Mouse (Mus musculus): ENCODE data around the gene Xaf1.

The Xaf1 gene

DNA sequence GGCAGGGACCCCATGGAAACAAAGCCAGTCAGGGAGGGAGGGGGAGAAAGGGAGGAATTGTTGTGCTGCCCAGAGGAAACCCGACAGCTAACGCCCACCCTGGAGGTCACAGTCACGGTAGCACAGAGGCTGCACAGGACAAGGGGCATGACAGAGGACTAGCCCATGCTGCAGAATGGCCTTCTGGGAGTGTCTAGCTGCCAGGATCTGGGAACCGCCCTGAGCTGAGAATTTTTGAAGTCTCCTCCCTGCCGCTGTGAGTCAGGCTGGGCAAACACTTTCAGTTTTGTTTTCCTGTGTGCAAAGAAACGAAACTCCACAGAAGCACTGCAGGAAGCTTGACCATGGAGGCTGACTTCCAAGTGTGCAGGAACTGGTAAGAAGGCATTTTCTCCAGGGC is at the start of gene Xaf1:
TSS of gene Xaf1 (plus strand) at position 296 of the 400 bp plus-strand sequence.
- no peak for DNase-seq

DNA sequence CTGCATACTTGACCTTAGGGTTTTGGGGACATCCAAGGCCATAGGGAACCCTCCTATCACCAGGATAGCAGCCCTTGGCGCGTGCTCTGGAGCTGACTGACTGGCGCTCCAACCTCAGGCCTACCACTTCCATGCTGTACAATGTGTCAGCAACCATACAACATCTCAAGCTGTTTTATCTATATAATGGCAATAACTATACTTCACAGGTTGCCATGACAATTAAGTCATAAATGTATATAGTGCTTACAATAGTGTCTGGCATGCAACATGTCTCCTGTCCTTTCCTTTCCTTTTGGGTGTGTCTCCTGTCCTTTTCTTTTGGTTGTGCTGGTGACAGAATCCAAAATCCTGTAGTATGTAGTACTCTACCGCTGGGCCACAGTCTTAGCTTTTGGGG is 45.8 kb upstream of the Xaf1 start:
- no peak for DNase-seq

DNA sequence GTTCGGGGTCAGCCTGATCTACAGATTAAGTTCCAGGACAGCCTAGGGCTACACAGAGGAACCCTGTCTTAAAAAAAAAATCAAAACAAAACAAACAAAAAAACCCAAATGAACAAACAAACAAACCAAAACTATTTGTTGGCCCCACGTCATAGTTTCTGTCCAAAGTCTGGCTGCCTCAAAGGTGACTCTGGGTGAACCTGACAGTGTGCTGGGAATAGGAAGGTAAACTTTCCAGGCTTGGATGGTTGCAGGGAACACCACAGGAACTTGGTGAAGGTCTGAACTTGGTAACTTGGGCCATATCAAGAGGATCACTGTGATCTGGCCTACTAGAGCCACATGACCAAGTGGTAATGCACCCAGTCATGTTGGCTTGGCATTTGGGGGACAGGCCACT is 45.0 kb upstream of the Xaf1 start:
- DNase-seq: no peak

DNA sequence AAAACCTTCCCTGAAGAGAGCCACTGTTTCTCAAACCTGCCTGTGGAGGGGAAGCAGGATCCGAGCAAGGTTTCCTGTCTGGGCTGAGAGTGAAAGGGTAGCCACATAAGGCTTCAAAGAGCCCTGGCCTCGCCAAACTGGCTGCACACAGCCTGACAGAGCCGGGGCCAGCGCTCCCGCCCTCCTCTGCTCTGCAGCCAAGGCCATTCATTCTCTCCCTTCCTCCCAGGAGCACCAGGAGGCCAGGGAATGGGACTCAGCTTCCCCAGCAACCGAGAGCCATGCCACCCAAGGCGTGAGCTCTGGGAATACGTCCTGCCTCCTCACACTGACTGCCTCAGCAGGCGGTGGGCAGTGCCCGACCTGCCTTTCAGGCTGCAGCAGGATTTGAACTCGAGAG is 35.9 kb upstream of the Xaf1 start:
- DNase-seq: peak; percentile 10

DNA sequence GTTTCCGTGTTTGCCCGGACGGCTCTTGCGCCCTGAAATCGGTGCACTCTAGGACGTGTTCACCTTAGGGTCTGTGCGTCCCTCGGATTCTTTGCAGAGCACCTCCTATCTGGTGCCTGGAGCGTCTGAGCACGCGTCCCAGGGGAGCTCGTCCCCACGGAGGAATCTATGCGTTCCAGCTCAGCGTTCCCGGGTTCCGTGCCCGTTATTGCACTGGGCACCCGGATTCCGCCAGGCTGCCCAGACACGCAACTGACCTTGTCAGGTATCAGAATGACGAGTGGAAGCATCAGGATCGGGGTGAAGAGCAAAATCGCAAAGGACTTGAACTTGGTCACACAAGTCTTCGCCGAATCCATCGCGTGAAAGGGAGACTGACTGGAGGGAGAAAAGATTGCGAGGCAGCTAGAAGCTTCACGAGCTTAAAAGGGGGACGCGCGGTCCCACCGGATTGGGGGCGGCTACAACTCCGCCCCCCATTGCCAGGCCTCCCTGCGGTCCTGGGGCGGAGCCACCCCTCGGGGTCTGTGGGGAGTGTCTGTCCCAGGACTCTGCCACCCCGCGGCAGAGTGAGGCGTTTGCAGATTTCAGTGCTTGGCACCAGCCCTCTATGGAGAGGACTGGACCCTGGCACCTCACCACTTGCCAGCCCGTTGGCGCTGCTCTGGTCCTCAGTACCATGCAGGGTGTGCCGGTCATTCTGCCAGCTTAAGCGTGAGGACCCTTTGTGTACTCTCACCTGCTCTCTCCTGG is 35.0 kb upstream of the Xaf1 start:
- peak; percentile 15 for DNase-seq

DNA sequence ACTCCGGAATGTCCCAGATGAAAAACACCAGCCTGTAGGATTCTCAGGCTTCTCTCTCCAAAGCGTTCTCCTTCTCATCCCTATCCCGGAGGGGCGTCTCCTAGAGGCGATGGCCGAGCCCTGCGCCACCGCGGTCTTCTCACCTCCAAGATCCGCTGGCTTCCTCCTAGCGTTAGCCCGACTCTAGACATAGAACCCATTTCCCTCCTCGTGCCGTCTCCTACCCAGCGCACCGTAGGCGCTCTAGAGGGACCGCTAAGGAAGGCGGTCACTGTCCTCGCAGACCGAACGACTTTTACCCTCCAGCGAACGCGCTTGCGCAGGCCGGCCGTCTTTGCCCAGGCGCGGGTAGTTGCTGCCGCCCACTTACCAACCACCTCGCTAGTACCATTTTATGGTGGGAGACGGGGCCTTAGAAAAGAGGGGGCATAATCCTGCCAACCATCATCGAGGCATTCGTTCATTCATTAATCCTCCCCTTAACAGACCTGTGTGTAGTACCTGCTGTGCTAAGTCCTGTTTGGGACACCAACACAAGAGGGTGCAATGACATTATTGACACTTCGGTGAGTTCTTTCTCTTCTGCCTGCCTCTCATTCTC is 34.4 kb upstream of the Xaf1 start, which contains the start of gene Slc13a5:
TSS of gene Slc13a5 (minus strand) at position 263 of the 601 bp plus-strand sequence.
- no peak for DNase-seq

DNA sequence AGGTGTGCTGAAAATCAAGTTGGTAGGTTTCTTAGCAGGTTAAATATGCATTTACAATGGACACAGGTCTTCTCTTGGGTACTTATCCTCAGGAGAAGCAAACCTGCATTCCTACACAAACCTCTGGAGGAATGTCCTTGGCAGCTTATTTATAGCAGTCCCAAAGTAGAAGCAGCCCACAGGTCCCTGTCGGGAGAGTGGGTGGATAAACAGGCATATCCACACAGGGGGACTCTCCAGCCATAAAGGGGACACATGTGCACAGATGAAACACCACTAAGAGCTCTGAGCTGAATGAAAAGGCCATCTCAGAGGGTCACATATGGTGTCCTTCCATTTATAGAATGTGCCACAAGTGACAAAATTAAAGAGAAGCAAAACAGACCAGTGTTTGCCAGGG is 29.7 kb upstream of the Xaf1 start:
- DNase-seq: no peak

DNA sequence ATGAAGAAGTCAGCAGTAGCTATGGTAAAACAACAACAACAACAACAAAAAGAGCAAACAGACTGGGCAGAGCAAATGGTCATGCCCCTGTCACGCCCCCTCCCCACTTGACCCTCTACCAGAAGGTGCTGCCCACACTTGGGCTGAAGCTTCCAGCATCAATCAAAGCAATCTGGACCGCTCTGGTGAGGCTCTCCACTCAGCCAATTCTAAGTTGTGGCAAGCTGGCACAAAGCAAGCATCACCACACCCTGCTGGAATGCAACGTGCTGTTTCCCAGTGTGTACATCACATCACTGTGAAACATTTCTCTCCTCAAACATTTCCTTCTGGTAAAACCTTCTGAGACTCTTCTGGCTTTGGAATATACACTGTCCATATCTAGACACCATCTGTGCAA is 28.1 kb upstream of the Xaf1 start:
- DNase-seq: no peak

DNA sequence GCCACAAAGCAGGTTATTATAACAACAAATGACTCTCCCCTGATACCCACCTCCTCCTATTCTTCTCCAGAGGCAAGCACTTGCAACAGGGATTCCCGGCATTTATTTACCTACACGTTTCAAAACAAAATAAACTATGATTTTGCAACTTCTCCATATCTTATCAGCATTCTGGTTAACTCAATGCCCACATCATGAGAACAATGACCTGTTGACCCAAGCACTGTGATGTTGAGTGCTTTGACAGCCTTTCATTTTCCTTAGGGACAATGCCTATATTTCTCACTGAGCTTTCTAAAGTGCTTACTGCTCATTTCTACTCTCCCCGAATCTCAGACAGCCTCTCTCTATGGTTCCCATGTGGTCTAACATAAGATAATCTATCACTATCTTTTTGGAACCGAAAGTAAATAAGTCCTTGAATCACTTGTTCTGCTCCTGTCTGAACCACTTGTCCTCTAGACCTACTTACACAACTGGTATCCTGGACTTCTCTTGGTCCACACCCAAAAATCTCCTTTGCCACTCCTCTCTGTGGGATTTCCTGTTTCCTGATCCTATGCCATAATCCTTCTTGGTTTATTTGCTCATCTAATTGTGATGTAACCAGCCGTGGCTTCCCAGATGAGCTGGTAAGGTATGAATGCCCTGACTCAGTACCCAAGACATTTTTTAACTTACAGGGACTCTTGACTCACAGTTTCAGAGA is 20.1 kb upstream of the Xaf1 start:
- no peak for DNase-seq

DNA sequence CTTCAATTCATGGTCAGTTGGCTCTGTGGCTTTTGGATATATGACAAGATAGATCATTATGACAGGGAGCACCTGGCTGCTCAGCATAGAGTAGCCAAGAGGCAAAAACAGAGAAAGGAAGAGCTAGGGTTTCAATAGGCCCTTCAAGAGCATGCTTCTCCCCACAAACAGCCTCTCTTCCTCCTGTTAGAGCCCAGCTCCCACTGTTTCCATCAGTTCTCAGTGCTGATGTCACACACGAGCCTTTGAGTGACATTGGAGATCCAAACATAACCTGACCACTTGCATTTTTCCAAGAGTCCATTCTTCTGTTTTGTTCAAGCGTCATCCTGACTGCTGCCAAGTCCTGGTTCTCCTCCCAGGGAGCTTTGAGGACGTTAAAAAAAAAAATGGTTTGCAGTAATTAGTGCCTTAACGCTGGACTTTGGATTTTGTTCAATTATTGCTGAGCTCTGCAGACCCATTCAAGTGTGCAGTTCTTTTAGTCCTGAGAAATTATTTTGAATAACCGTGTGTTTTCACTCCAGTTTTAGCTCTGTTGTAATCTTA is 19.5 kb upstream of the Xaf1 start:
- DNase-seq: no peak

DNA sequence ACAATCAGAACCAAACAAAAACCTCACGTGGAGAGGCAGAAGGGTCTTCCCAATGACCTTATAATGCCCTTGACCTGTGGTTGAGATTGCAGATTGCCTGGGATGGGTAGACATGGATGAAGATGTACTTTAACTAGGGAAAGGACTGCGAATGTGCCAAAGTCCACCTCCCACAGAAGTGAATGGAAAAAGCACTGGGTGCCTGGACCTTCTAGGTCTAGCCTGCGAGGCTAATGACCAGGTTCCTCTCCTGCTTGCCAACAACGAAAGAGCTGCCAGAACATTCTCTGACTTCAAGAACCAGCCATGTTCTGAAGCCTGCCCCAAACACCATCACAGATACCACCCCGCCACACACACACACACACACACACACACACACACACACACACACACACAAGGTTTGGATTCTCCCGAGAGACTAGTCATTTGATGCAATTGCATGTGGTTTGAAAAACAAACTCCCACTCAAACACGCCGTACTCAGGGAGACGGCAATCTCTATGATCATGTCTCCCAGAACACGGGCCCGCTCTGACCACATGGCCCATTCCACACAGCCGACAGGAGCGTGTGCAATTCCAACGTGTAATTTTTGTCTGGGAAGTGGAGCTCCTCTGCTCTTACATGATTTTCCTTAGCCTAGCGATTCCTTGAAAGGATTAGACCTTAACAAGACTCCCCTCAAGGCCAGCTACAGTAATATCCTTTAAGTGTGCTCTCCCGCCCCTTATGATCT is 17.8 kb upstream of the Xaf1 start:
- DNase-seq: no peak

DNA sequence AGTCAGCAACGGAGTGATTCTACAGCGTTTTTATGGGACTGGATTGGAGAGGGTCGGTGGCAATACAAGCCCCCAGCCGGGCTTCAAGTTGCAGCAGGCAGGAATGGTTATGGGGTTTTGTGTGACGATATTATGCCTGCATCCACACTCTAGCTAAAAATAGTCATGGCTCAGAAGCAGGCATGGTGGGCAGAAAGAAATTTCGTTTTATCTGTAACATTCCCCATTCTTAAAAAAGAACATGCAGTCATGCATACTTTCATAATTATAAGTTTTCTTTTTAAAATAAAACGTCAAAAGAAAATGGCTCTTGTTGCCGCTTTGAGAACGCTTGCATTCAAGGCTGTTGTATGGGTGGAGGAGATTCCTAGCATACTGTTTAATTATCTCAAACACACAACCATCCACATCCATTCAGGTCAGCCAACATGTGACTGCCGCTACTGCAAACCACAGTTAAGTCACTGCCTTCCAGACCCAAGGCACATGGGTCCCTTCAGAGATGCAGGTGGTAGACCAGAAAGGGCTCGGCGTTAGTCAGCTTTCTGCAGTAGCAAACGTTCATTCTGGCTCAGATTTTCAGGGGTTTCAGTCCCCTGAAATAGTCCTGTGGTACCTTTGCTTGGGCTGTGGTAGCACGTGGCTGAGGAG is 16.8 kb upstream of the Xaf1 start:
- DNase-seq: no peak

DNA sequence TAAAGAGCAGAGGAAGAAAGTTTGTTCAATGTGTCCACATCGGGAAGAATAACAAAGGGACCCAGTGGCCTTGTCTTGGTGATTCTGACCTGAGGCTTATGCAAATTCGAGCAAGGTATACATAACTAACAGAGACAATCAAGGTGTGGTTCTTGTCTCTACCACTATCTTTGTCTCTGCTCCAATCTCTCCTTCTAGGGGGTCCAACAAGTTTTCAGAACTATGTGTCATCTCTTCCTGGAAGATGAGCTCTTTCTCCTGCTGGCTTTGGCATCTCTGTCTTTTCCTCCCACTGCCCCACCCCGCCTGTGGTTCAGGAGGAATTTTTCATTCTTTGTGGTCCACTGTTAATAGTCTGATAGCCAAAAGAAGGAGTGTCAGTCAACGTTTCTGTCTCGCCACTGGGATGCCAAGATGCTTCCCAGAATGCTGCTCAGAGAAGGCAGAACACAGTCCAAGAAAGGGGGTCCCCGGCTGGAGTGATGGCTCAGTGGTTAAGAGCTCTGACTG is 15.4 kb upstream of the Xaf1 start:
- no peak for DNase-seq

DNA sequence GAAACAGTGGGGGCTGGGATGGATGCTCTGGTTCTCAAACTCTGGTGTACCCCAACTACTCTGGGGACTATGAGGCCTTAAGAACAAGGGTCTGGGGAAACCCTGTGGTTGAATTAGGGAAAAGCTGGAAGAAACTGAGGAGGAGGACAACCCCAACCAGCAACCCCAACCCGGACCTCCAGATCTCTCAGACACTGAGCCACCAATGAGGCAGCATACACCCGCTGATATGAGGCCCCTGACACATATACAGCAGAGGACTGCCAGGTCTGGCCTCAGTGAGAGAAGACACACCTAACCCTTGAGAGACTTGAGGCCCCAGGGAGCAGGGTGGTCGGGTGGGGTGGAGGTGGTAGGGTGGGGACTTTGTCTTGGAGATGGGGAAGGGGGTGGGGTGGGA is 14.8 kb upstream of the Xaf1 start:
- no peak for DNase-seq

DNA sequence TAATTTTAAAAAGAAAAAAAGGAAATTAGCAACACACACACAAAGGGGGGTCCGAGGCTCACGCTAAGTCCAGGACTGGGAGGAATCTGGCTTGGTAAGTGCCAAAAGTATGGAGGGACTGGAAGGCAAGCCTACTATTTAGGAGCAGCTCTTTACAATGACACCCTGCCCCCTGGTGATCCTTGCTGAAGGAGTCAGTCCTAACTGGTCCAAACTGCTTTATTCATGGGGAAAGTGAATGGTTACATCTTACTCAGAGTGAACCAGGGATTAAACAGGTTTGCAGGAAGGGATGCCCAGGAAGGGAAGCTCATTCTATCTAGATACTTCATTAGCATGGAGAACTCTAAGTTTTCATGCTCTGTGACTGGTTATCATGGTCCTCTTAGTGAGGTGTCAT is 14.3 kb upstream of the Xaf1 start:
- no peak for DNase-seq

DNA sequence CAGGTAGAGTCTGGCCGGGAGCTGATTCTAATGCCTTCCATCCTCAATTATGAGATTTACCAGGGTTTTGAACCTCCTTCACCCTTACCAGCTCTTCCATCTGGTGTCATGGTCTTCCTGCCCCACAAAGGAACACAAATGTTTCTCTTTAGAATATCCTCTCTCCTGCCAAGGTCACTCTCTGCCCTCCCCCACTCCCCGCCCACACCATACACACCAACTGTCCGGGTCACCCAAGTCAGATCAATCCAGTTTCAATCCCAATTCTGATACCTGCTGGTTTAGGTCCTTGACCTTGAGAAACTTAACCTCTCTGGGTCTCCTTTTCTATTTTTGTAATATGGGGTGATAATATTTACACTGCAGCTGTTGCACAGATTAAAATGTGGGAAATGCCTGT is 13.9 kb upstream of the Xaf1 start:
- no peak for DNase-seq

DNA sequence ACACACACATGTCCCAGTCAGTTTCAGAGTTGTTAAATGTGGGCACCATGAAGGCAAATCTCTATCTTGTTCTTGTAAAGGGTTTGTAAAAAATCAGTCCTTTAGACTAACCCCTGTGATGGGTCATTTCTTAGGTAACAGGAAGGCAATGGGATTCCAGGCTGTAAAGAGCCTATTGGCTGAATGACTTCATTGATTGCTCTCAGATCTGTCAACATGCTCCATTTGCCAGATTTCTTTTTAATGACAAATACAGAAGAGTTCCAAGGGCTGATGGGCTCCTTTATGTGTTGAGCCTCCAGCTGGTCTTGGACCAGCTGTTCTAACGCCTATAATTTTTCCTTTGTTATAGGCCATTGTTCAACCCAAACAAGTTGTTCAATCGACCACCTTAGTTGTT is 8.3 kb upstream of the Xaf1 start:
- no peak for DNase-seq

DNA sequence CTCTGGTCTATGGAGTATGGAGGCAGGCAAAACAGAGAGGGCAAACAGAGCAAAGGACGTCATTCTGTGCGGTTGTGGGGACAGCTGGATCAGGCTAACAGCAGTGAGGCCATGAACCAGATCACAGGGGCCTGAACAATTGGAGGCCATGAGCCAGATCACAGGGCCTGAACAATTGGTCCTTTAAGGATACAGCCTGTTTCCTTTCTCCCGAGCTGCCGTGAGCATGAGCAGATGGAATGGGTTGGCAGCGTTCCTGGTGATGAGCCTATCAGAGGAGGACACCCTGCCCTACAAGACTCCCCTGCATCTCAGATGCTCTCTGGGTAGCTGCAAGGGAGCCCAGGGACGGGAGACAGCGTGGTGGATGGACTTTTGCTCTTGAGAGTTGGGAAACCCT is 801 bp downstream of the Xaf1 start:
- DNase-seq: peak; percentile 80

DNA sequence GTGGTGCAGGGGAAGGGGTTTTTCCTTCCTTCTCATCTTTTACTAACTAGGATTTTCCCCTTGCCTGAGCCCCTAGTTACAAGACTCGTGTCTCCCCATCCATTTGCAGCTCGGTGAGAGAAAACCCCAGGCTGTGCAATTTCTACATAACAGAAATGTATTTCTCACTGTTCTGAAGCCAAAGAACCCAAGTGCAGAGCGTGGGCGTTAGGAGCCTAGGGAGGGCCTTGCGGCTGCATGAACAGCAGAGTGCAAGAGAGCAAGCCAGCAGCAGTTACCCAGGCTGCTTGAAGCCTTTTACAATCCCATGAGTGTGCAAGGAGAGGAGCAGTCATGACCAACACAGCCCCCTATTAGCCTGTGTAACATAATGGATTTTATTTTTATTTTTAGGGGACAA is 6.0 kb downstream of the Xaf1 start:
- DNase-seq: no peak

DNA sequence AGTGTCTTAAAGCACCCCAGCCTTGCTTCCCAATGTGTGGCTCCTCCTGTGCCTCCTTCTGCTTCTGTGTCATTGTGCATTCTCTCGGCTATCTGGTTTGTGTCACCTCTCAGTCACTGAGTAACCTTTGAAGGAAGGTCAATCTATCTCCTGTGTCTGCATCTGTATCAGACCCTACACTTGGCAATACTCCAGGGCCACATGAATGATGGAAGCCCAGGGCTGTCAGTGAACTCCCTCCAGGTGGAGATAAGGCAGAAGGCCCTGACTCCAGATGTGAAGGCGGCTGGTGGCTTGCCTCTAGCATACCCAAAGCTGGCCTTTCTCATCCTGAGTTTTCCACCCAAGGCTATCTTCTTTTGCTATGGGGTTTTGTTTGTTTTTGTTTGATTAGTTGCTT is 7.6 kb downstream of the Xaf1 start:
- DNase-seq: no peak

DNA sequence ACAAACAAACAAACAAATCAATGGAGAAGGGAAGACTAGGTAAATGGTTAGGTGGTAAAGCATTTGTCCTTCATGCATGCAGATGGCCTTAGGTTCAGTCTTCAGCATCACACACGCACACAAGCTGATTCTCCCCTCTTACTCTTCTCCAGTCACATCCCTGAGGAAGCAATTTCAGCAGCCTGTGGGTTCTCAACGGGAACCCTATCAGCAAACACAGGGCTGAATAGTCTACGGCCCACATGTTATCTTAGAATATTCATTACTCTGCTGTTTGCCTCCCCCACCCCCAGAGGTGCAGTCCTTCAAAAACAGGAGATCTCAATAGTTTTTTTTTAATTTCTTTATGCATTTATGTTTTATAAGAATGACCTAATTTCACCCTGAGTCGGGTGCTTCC is 9.1 kb downstream of the Xaf1 start:
- DNase-seq: no peak

DNA sequence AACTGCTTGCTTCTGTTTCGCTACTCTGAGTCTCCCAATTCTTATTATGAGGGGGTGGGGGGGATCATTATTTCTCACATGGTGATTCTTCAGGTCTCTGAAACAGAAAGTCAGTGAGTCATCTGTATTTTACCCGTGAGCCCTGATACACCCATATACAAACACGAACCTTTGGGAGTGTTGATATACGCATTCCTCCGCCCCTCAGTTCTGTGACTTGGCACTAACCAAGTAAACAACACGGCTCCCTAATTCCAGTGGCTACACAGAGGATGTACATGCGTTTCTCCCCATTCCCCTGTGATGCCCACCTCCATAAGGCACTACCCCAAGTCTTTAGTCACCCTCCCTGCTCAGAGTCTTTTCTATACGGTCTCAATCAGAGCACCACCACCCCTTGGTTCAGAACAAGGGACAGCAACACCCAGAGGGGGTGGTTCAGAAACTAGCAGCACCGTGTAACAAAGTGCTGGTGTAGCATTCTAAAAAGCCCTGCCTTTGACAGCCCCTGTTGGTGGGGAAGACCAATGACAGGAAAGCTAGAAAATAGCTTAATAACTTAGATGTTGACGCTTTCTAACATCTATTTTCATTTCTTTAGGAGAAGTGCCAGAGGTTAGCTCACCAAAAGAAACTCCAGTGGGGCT is 10.0 kb downstream of the Xaf1 start:
- DNase-seq: no peak

Measured in cerebellum, adult 11-12 months (tissue).